Mouse (Mus musculus) neural tube, embryonic 14.5 days (tissue): ENCODE data around the gene Uchl3. TPM values are rescaled to one million over a fixed set of nuclear protein-coding genes. Genes with fewer than 3 reads are reported as not detected.

Experiments
- ATAC-seq: fragments of 200-750 bp; cut with Nextera tagmentation; 2 replicates; pipeline ENCODE4 v1.8.0; 2017; ENCODE audit warnings: low read depth, mild to moderate bottlenecking, moderate TSS enrichment, moderate library complexity
- H3K27ac ChIP-seq: fragments of 300-500 bp; sonication (generic); 2 replicates; pipeline ENCODE4 v1.5.1; 2014; ENCODE audit warnings: low read depth, mild to moderate bottlenecking, control low read depth, low read length, moderate library complexity, mixed read lengths
- H3K27me3 ChIP-seq: fragments of 300-500 bp; sonication (generic); 2 replicates; pipeline ENCODE4 v1.6.1; 2014; ENCODE audit warnings: low read length; ENCODE audit not compliant: control insufficient read depth, insufficient read depth
- H3K36me3 ChIP-seq: fragments of 300-500 bp; sonication (generic); 2 replicates; pipeline ENCODE4 v1.6.1; 2014; ENCODE audit warnings: low read length, mixed read lengths; ENCODE audit not compliant: control insufficient read depth, insufficient read depth
- H3K4me1 ChIP-seq: fragments of 300-500 bp; sonication (generic); 2 replicates; pipeline ENCODE4 v1.6.1; 2014; ENCODE audit warnings: low read length; ENCODE audit not compliant: control insufficient read depth, insufficient read depth
- H3K4me2 ChIP-seq: fragments of 300-500 bp; sonication (generic); 2 replicates; pipeline ENCODE4 v1.6.1; 2014; ENCODE audit warnings: mild to moderate bottlenecking, low read depth, low read length, control low read depth
- H3K4me3 ChIP-seq: fragments of 300-500 bp; sonication (generic); 2 replicates; pipeline ENCODE4 v1.5.1; 2014; ENCODE audit warnings: low read depth, low read length, control low read depth, mixed read lengths
- H3K9ac ChIP-seq: fragments of 300-500 bp; sonication (generic); replicated peaks from 2 replicates; pipeline ENCODE4 v1.6.1; 2014; ENCODE audit warnings: low read depth, mild to moderate bottlenecking, control low read depth, low read length, mixed read lengths
- H3K9me3 ChIP-seq: fragments of 300-500 bp; sonication (generic); 2 replicates; pipeline ENCODE4 v1.6.1; 2016; ENCODE audit warnings: low read length; ENCODE audit not compliant: control insufficient read depth
- WGBS: fragments of 180-500 bp; shearing (Covaris S2); extraction: QIAGEN DNeasy Blood & Tissue Kit; methylation state at CpG from one replicate; pipeline ENCODE4 v1.1.7; 2014; 5-methylcytosine and 5-hydroxymethylcytosine counted together
- polyA plus RNA-seq: library from polyadenylated mRNA; unstranded; fragments of >200 nt; fragmentation: Nextera tagmentation; extraction: Ambion mirVana; gene quantifications from 2 replicates; pipeline ENCODE4 v1.2.1, GENCODE M21; 2014

Uchl3 gene
- polyA plus RNA-seq, 1 experiment from 2014 or later, result 280 TPM

DNA sequence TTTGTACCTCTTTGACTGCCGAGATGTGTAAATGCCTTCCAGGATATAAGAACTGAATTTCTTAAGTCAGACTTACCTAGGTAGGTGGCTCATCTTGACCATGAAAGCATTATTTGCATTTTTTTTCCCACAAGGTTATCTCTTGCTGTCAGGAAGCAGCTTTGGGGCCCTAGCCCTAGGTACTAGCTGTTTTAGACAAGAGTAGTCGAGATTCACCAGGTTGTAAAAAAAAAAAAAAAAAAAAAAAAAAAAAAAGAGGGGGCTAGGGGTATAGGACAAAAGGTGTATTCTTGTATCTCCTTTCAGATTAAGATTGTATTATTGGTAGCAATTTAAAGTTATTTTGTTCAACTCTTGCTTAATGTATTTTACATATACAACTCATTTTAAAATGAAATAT lies 23.2 kb upstream of the Uchl3 start:
- Histone ChIP-seq H3K4me3 (no peak overlapping the region), H3K9ac (no peak overlapping the region), H3K4me1 (no peaks in the 10 kb centered on the region), H3K36me3 (peaks cover 17% of the 10 kb centered on the region; the same call in 1 of the 2 replicates), H3K9me3 (no peaks in the 10 kb centered on the region), H3K27me3 (no peaks in the 10 kb centered on the region), H3K27ac (no peak overlapping the region), H3K4me2 (no peak overlapping the region)
- ATAC-seq, result no peak
- 90% methylated on average over 2 of the region's 2 CpGs for WGBS

GRCm38 (mm10) chr14:101635765-101636164 lies 18.0 kb upstream of the Uchl3 start:
- no peak overlapping the region for H3K9ac ChIP-seq
- H3K4me2 ChIP-seq, result no peak overlapping the region
- no peak overlapping the region for H3K27ac ChIP-seq
- 96% methylated on average over 1 of the region's 1 CpGs for WGBS
- H3K36me3 ChIP-seq, result peaks cover 17% of the 10 kb centered on the region; the same call in 1 of the 2 replicates
- H3K27me3 ChIP-seq, result no peaks in the 10 kb centered on the region
- H3K9me3 ChIP-seq, result no peaks in the 10 kb centered on the region
- ATAC-seq, result no peak
- peaks cover 8% of the 10 kb centered on the region; the same call in 1 of the 2 replicates for H3K4me1 ChIP-seq
- no peak overlapping the region for H3K4me3 ChIP-seq

GRCm38 (mm10) chr14:101637381-101637780 lies 16.4 kb upstream of the Uchl3 start:
- 94% methylated on average over 6 of the region's 6 CpGs for WGBS
- no peak overlapping the region for H3K9ac ChIP-seq

DNA sequence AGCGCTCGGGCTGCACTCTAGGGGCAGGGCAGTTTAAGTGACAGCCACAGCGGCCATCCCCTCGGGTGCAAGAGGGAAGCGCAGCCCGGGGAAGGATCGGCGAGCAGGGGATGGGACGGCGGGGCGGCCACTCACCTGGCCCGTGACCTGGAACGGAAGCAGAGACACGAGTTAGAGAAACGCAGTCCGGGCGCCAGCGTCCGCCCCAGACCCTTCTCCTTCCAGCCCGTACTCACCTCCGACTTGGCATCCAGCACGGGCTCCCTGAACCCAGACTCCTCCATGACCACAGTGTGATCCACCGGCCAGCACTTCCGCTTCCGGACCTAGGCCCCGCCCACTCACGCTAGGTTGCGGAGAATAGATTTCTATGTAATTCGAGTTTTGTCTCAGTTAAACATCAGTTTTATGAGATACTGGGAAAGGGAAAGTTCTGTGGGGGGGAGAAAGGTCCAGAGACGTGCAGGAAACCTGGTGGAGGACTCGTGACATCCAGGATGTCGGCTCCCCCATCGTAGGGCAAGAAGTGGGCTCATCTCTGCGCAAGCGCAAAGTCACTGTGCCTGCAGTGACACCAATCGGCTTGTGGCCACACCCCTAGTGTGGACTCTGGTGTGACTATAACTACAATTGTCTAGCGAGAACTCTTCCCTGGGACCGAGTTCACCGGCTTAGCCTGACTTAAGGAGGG lies 13.5 kb upstream of the Uchl3 start, which contains the start of gene Commd6:
TSS of gene Commd6 (minus strand) at position 534 of the 691 bp plus-strand sequence.
- H3K4me1 ChIP-seq, result peaks cover 8% of the 10 kb centered on the region; the same call in 1 of the 2 replicates
- no peaks in the 10 kb centered on the region for H3K9me3 ChIP-seq
- H3K4me3 ChIP-seq, result peak within 1 kb of the TSS; percentile 76
- H3K36me3 ChIP-seq, result no peaks in the 10 kb centered on the region
- ATAC-seq, result peak; percentile 99
- WGBS, result 0% methylated on average over 39 of the region's 39 CpGs
- peak within 1 kb of the TSS; percentile 72 for H3K9ac ChIP-seq
- H3K27me3 ChIP-seq, result no peaks in the 10 kb centered on the region
- peak within 1 kb of the TSS; percentile 87 for H3K27ac ChIP-seq
- peak within 1 kb of the TSS; percentile 84 for H3K4me2 ChIP-seq

More at GRCm38 (mm10) chr14:101637381-101637780, 16.4 kb upstream of the Uchl3 start:
- peaks cover 8% of the 10 kb centered on the region; the same call in 1 of the 2 replicates for H3K4me1 ChIP-seq
- no peaks in the 10 kb centered on the region for H3K9me3 ChIP-seq
- H3K27ac ChIP-seq, result no peak overlapping the region
- peaks cover 15% of the 10 kb centered on the region; the same call in 1 of the 2 replicates for H3K36me3 ChIP-seq
- no peak overlapping the region for H3K4me3 ChIP-seq
- H3K4me2 ChIP-seq, result no peak overlapping the region
- no peak for ATAC-seq
- no peaks in the 10 kb centered on the region for H3K27me3 ChIP-seq

GRCm38 (mm10) chr14:101644948-101645347 lies 8.8 kb upstream of the Uchl3 start:
- Histone ChIP-seq H3K9me3 (no peaks in the 10 kb centered on the region), H3K27ac (no peak overlapping the region)
- 87% methylated on average over 1 of the region's 1 CpGs for WGBS

GRCm38 (mm10) chr14:101650551-101650950 lies 3.2 kb upstream of the Uchl3 start:
- H3K27me3 ChIP-seq, result no peaks in the 10 kb centered on the region
- no peaks in the 10 kb centered on the region for H3K36me3 ChIP-seq
- WGBS, result 93% methylated on average over 4 of the region's 4 CpGs
- ATAC-seq, result no peak
- H3K4me3 ChIP-seq, result no peak overlapping the region
- no peak overlapping the region for H3K9ac ChIP-seq
- no peaks in the 10 kb centered on the region for H3K9me3 ChIP-seq
- H3K4me2 ChIP-seq, result no peak overlapping the region
- no peaks in the 10 kb centered on the region for H3K4me1 ChIP-seq
- no peak overlapping the region for H3K27ac ChIP-seq

More at GRCm38 (mm10) chr14:101644948-101645347, 8.8 kb upstream of the Uchl3 start:
- H3K4me1 ChIP-seq, result no peaks in the 10 kb centered on the region
- no peak overlapping the region for H3K9ac ChIP-seq
- H3K36me3 ChIP-seq, result no peaks in the 10 kb centered on the region
- H3K27me3 ChIP-seq, result no peaks in the 10 kb centered on the region
- no peak for ATAC-seq
- H3K4me3 ChIP-seq, result no peak overlapping the region
- no peak overlapping the region for H3K4me2 ChIP-seq

DNA sequence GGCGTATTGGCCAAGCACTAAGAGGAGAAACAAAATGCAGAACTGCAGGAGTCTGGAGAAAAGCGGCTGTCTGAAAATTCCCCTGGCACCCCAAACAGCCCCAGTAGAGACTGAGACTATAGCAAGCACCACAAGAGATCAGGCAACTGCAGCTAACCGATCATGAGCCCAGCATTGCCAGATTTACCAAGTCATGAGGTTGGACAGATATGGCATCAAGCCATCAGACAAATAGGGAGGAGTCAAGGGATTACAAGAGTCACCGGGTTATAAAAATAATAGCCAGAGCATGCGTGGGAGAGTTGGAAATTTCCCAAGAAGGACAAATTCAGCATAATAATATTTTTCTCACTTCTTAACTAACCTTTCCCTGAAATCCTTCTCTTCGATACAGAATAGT lies 1.2 kb upstream of the Uchl3 start:
- no peaks in the 10 kb centered on the region for H3K9me3 ChIP-seq
- H3K4me3 ChIP-seq, result no peak overlapping the region
- H3K27ac ChIP-seq, result no peak overlapping the region
- H3K9ac ChIP-seq, result no peak overlapping the region
- WGBS, result 95% methylated on average over 6 of the region's 6 CpGs
- 0 out of 2 replicates have a peak, but pooled peaks cover 3% of the 10 kb centered on the region for H3K4me1 ChIP-seq
- H3K27me3 ChIP-seq, result no peaks in the 10 kb centered on the region
- H3K4me2 ChIP-seq, result no peak overlapping the region
- no peaks in the 10 kb centered on the region for H3K36me3 ChIP-seq
- ATAC-seq, result no peak

DNA sequence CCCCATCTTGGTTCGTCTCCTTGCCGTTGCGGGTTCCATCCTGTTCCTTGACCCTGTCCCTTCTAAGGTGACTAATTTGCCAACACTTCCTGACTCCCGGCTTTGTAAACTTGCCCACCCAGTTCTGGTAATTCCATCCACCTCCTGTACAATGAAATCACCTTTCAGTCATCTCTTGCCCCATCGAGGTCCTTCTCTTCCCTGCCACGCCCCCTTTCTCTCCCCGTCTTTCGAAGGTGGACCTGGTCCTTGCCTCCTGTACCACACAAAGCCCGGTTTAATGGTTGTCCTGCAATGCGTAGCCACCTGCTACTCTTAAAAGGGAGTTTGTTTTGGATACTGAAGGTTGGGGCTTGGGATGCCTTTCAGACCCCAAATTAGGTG lies 751 bp downstream of the Uchl3 start:
- peak overlapping the region; percentile 96 for H3K4me3 ChIP-seq
- peak overlapping the region; percentile 81 for H3K4me2 ChIP-seq
- H3K9me3 ChIP-seq, result no peaks in the 10 kb centered on the region
- no peaks in the 10 kb centered on the region for H3K36me3 ChIP-seq
- peak overlapping the region; percentile 74; the same call in 1 of the 2 replicates for H3K27ac ChIP-seq
- peak overlapping the region; percentile 78 for H3K9ac ChIP-seq
- H3K27me3 ChIP-seq, result no peaks in the 10 kb centered on the region
- WGBS, result 0% methylated on average over 10 of the region's 10 CpGs
- peaks cover 7% of the 10 kb centered on the region; the same call in 1 of the 2 replicates for H3K4me1 ChIP-seq
- peak; percentile 22; the same call in 1 of the 2 replicates for ATAC-seq

DNA sequence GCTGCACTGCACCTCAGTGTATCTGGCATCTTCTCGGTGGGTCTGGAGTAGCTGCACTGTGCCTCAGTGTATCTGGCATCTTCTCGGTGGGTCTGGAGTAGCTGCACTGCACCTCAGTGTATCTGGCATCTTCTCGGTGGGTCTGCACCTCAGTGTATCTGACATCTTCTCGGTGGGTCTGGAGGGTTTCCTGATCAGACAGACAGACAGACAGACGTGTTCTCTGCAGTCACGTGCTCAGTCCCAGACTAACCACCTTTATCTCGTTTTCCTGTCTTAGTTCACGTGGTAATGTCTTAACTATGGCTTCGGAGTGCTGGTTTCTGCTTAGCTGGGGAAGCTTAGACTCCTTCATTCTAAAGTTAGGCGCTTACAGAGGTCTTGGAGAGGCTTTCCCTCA lies 2.5 kb downstream of the Uchl3 start:
- Histone ChIP-seq H3K4me1 (peaks cover 7% of the 10 kb centered on the region; the same call in 1 of the 2 replicates), H3K4me2 (no peak overlapping the region), H3K9ac (no peak overlapping the region), H3K4me3 (no peak overlapping the region), H3K27me3 (no peaks in the 10 kb centered on the region), H3K9me3 (no peaks in the 10 kb centered on the region), H3K27ac (no peak overlapping the region), H3K36me3 (no peaks in the 10 kb centered on the region; the same call in 1 of the 2 replicates)
- ATAC-seq, result no peak
- WGBS, result 89% methylated on average over 10 of the region's 10 CpGs
